Mouse (Mus musculus) heart, embryonic 14.5 days (tissue): Measurements from ENCODE around the gene Cpsf4l. TPM values are rescaled to one million over a fixed set of nuclear protein-coding genes. Genes with fewer than 3 reads are reported as not detected.
A peak's percentile ranks its signal among the peaks of the same experiment; 100 is the strongest.

Source experiments
- ATAC-seq: fragments of 200-750 bp; cut with Nextera tagmentation; 2 replicates; pipeline ENCODE4 v1.8.0; 2017; ENCODE audit warnings: low read depth, moderate TSS enrichment; ENCODE audit not compliant: insufficient number of reproducible peaks, insufficient read depth, low FRiP score
- H3K27ac ChIP-seq, 2 experiments: fragments of 200-500 bp in 1 of 2; fragments of 300-500 bp in 1 of 2; sonication (generic) in 1 of 2; replicated peaks in 1 of 2; 2 replicates each; pipeline ENCODE4 v1.5.1; 2012 to 2014; ENCODE audit warnings: low read depth in 2 of 2, low read length in 2 of 2, control low read depth in 1 of 2, mild to moderate bottlenecking in 1 of 2, mixed read lengths in 1 of 2; ENCODE audit not compliant: control insufficient read depth in 1 of 2, insufficient read depth in 1 of 2
- H3K27me3 ChIP-seq: fragments of 300-500 bp; sonication (generic); 2 replicates; pipeline ENCODE4 v1.6.1; 2014; ENCODE audit warnings: mild to moderate bottlenecking, low read length, control low read depth; ENCODE audit not compliant: control insufficient read depth, insufficient read depth
- H3K36me3 ChIP-seq: fragments of 300-500 bp; sonication (generic); 2 replicates; pipeline ENCODE4 v1.6.1; 2014; ENCODE audit warnings: mild to moderate bottlenecking, control low read depth, low read length, mixed read lengths; ENCODE audit not compliant: control insufficient read depth, insufficient read depth
- H3K4me1 ChIP-seq, 2 experiments: fragments of 200-500 bp in 1 of 2; fragments of 300-500 bp in 1 of 2; sonication (generic) in 1 of 2; 2 replicates each; pipeline ENCODE4 v1.6.1; 2012 to 2014; ENCODE audit warnings: low read length in 2 of 2, control low read depth in 1 of 2, mixed read lengths in 1 of 2; ENCODE audit not compliant: control insufficient read depth in 2 of 2, insufficient read depth in 2 of 2
- H3K4me2 ChIP-seq: fragments of 300-500 bp; sonication (generic); 2 replicates; pipeline ENCODE4 v1.6.1; 2014; ENCODE audit warnings: mild to moderate bottlenecking, low read length
- H3K4me3 ChIP-seq, 2 experiments: fragments of 200-500 bp in 1 of 2; fragments of 300-500 bp in 1 of 2; sonication (generic) in 1 of 2; 2 replicates each; pipeline ENCODE4 v1.5.1; 2012 to 2014; ENCODE audit warnings: low read length in 2 of 2, mild to moderate bottlenecking in 2 of 2, control low read depth in 1 of 2, low read depth in 1 of 2, moderate library complexity in 1 of 2; ENCODE audit not compliant: control insufficient read depth in 1 of 2, insufficient read depth in 1 of 2
- H3K9ac ChIP-seq: fragments of 300-500 bp; sonication (generic); 2 replicates; pipeline ENCODE4 v1.6.1; 2014; ENCODE audit warnings: mild to moderate bottlenecking, low read length
- H3K9me3 ChIP-seq: fragments of 300-500 bp; sonication (generic); 2 replicates; pipeline ENCODE4 v1.6.1; 2016; ENCODE audit warnings: low read length, control low read depth; ENCODE audit not compliant: control insufficient read depth
- WGBS: fragments of 180-500 bp; shearing (Covaris S2); extraction: QIAGEN DNeasy Blood & Tissue Kit; methylation state at CpG from one replicate; pipeline ENCODE4 v1.1.7; 2014; 5-methylcytosine and 5-hydroxymethylcytosine counted together
- polyA plus RNA-seq: library from polyadenylated mRNA; unstranded; fragments of >200 nt; fragmentation: Nextera tagmentation; extraction: Ambion mirVana; gene quantifications from 2 replicates; pipeline ENCODE4 v1.2.1, GENCODE M21; 2014

The Cpsf4l gene
- polyA plus RNA-seq, 1 experiment from 2014 or later: 0.19 TPM

DNA sequence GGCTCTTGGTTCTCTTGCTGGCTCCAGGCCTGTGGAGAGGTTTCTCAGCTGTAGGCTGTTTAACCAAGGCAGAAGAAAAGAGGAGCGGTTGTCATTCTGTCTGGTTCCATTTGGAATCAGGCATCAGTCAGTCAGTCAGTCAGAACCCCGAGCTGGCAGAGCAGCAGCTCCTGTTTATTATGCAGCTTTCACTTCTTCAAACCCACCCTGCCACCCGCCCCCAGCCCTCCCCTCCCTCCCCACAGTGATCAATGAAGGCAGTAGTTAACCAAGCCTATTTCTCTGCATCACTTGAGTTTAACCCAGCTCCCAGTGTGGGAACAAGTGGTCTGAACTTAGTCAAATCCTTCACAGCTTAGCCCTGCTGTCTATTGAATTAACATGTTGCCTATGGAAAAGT is 18.0 kb downstream of the Cpsf4l start:
- no peaks in the 10 kb centered on the region for H3K4me1 ChIP-seq
- no peak overlapping the region for H3K4me2 ChIP-seq
- WGBS: 77% methylated on average over 3 of the region's 3 CpGs
- no peak overlapping the region for H3K27ac ChIP-seq
- no peak overlapping the region for H3K9ac ChIP-seq
- no peak overlapping the region for H3K4me3 ChIP-seq
- no peaks in the 10 kb centered on the region for H3K27me3 ChIP-seq
- peaks cover 86% of the 10 kb centered on the region for H3K36me3 ChIP-seq
- no peak for ATAC-seq
- 0 out of 2 replicates have a peak, but pooled peaks cover 4% of the 10 kb centered on the region for H3K9me3 ChIP-seq

DNA sequence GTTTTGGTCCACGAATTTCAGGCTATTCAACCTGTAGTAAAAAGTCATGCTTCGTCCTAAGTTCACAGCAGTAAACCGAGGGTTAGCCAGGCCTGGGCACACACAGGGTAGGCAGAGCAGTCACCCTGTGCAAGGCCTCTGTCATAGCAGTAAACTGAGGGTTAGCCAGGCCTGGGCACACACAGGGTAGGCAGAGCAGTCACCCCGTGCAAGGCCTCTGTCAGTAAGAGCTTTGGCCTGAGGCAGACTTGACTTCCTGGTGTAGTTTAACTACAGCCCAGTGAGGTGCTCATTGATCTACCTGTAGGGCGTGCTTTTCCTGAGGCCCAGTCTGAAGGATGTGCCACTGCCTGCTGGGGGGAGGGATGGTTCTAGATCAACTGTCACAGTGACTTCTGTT is 18.5 kb downstream of the Cpsf4l start:
- WGBS: 86% methylated on average over 5 of the region's 5 CpGs
- Histone ChIP-seq H3K27me3 (no peaks in the 10 kb centered on the region), H3K4me3 (no peak overlapping the region), H3K4me1 (no peaks in the 10 kb centered on the region), H3K4me2 (no peak overlapping the region), H3K9ac (no peak overlapping the region), H3K9me3 (0 out of 2 replicates have a peak, but pooled peaks cover 4% of the 10 kb centered on the region), H3K36me3 (peaks cover 89% of the 10 kb centered on the region), H3K27ac (no peak overlapping the region)
- ATAC-seq: no peak

DNA sequence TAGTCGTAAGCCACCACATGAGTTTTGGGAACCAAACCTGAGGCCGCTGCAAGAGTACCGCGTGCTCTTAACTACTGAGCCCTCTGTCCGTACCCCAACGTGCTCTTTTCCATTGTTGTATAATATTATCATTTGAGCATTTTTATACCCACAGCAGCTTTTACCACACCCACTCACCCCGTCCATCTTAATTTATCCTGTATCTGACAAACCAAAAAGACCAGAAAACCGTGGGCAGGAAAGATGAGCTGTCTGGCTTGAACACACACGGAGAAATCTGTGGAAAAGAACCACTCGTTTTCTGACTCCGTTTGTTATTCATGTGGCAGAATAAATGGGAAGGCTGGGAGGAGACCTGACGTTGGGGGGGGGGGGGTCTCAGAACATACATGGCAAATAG is 19.3 kb downstream of the Cpsf4l start:
- WGBS: 92% methylated on average over 12 of the region's 12 CpGs
- Histone ChIP-seq H3K9me3 (0 out of 2 replicates have a peak, but pooled peaks cover 1% of the 10 kb centered on the region), H3K4me3 (no peak overlapping the region), H3K9ac (no peak overlapping the region), H3K4me1 (peaks cover 0 to 4% of the 10 kb centered on the region in 2 experiments; a peak in 1 of 4 replicates), H3K4me2 (no peak overlapping the region), H3K27me3 (no peaks in the 10 kb centered on the region), H3K27ac (no peak overlapping the region), H3K36me3 (peaks cover 86% of the 10 kb centered on the region)
- ATAC-seq: no peak

DNA sequence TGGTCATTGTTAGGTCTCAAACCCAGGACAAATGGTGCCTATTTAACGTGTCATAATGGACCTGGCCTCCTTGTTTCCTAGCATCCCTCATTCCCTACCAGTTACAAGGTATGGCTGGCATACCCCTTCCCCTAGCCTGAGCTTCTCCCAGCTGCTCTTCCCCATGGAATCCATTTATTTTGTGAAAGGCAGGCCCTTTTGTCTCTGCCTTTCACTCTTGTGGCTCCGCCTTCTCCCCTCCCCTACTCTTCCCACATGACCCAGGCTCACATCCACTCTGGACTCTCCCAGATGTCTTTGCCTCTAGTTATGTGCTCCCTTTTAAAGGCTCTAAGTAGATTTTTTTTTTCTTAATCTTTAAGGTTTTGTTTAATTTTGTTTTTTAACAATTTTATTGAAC is 22.8 kb downstream of the Cpsf4l start:
- 83% methylated on average over 2 of the region's 2 CpGs for WGBS

DNA sequence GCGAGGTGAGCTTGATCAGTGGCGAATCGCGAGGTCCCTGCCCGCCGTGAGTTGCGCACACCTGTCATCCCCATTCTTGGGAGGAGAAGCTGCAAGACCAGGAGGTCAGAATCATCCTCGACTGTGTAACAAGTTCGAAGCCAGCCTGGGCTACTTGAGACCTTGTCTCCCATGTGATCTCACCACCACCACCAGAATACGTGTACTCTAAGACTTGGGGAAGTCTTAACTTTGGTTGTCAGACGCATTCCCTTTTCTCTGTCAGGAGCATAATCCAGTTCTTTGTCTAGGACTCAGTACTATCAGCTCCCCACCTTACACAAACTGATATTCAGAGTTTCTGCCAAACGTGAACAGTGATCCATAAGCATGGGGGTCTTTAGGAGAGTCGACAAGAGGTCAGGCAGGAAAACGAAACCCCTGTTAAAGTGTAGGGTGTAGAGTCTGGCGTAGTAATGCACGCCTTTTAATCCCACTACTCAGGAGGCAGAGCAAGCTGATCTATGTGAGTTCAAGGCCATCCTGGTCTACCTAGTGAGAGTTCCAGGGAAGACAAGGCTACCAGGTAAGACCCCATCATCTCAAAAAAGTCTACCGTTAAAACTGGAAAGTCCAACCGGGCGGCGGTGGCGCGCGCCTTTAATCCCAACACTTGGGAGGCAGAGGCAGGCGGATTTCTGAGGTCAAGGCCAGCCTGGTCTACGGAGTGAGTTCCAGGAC is 24.9 kb downstream of the Cpsf4l start:
- no peak for ATAC-seq

More for the DNA sequence above, 22.8 kb downstream of the Cpsf4l start:
- Histone ChIP-seq H3K4me1 (peaks cover 3 to 19% of the 10 kb centered on the region in 2 experiments; a peak in 3 of 4 replicates), H3K27me3 (no peaks in the 10 kb centered on the region), H3K9me3 (no peaks in the 10 kb centered on the region), H3K36me3 (peaks cover 52% of the 10 kb centered on the region), H3K4me2 (no peak overlapping the region), H3K27ac (no peak overlapping the region), H3K4me3 (no peak overlapping the region), H3K9ac (no peak overlapping the region)
- ATAC-seq: no peak

DNA sequence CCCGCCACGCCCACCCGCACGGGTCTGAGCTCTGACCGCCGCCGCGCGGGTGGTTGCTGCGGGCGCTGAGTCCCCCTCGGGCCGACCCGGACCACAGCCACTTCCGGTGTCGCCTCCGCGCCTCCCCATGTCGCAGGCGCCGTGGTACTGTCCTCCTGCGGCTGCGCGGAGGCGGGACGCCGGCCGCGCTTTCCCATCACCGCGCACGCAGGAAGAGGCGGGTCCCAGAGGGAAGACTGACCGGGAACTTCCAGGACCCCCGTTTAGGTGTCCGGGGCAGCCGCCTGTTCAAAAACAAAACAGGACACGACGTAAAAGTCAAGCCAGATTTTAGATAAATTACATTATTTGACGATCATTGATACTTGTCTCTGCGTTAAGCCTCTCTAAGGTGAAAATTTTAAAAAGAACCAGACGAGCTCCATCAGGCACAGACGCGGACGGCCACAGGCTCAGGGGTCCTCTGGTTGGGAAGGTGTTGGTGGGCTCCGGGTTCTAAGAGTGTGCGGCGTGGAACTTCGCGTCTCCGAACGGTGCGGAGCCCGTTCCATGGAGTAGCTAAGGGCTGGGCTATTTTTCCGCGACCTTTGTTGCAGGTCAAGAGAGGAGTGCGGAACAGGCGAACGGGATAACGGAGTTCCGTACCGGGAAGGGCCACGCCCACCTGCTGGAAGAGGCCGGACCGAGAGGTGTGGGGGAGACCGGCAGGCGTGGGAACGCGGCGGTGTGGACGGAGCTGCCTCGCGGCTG is 25.7 kb downstream of the Cpsf4l start, which contains the start of the genes Fam104a and D11Wsu47e:
TSS of gene Fam104a (minus strand) at position 199 of the 750 bp plus-strand sequence.
TSS of gene D11Wsu47e (plus strand) at position 456 of the 750 bp plus-strand sequence.
- ATAC-seq: peak; percentile 94
- Histone ChIP-seq H3K36me3 (peaks cover 23% of the 10 kb centered on the region), H3K9ac (peak within 1 kb of the TSS; percentile 93), H3K4me3 (peak within 1 kb of the TSS; percentile 87 to 97), H3K4me2 (peak within 1 kb of the TSS; percentile 84), H3K27me3 (no peaks in the 10 kb centered on the region), H3K27ac (peak within 1 kb of the TSS; percentile 96), H3K9me3 (no peaks in the 10 kb centered on the region), H3K4me1 (peaks cover 6 to 32% of the 10 kb centered on the region in 2 experiments)
- under 1% methylated on average over 53 of the region's 73 CpGs for WGBS

More for the DNA sequence above, 24.9 kb downstream of the Cpsf4l start:
- H3K4me3 ChIP-seq: peak overlapping the region; percentile 87 to 91
- no peaks in the 10 kb centered on the region for H3K9me3 ChIP-seq
- peak overlapping the region; percentile 84 for H3K4me2 ChIP-seq
- H3K27me3 ChIP-seq: no peaks in the 10 kb centered on the region
- H3K4me1 ChIP-seq: peaks cover 6 to 30% of the 10 kb centered on the region in 2 experiments
- H3K9ac ChIP-seq: peak overlapping the region; percentile 93
- H3K27ac ChIP-seq: peak overlapping the region in 1 of 2 experiments; percentile 96; a peak in 2 of 4 replicates
- H3K36me3 ChIP-seq: peaks cover 30% of the 10 kb centered on the region
- 40% methylated on average over 25 of the region's 25 CpGs for WGBS

DNA sequence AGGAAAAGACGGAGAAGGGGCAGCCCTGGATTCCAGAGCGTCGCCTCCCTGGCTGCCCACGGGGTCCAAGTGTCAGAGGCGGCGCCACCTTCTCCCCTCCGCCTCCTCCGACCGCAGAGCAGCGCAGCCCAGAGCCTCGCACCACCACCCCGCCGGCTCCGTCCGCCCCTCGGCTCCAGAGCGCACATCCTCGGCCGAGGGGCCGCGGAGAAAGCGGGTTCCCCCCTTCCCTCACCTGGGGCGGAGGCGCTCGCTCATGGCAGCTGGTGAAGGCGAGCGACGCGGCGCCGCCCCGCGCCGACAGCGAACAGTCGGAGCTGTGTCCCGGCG is 26.2 kb downstream of the Cpsf4l start:
- WGBS: 1% methylated on average over 17 of the region's 38 CpGs
- peak; percentile 60 for ATAC-seq

More for the DNA sequence above, 26.2 kb downstream of the Cpsf4l start:
- H3K36me3 ChIP-seq: peaks cover 18% of the 10 kb centered on the region
- peak overlapping the region; percentile 87 to 97 for H3K4me3 ChIP-seq
- H3K4me1 ChIP-seq: peaks cover 6 to 34% of the 10 kb centered on the region in 2 experiments
- H3K4me2 ChIP-seq: peak overlapping the region; percentile 78
- H3K27me3 ChIP-seq: no peaks in the 10 kb centered on the region
- peak overlapping the region; percentile 93 for H3K9ac ChIP-seq
- peak overlapping the region; percentile 96 for H3K27ac ChIP-seq
- H3K9me3 ChIP-seq: no peaks in the 10 kb centered on the region
